Mouse (Mus musculus) layer of hippocampus, adult 2 months (tissue): Measurements from ENCODE around the gene Naaladl1. TPM values are rescaled to one million over a fixed set of nuclear protein-coding genes. Genes with fewer than 3 reads are reported as not detected.

Source experiments
- DNase-seq, 2 experiments: peaks; one replicate each; pipeline ENCODE4 v3.0.0; 2022; ENCODE audit warnings: low spot score in 2 of 2
- H3K27ac ChIP-seq: fragments of 200-600 bp; 2 replicates; pipeline ENCODE4 v1.8.1; 2022
- H3K4me3 ChIP-seq: fragments of 200-600 bp; 2 replicates; pipeline ENCODE4 v1.8.1; 2022; ENCODE audit warnings: mild to moderate bottlenecking
- CTCF ChIP-seq: fragments of 200-600 bp; conservative IDR thresholded peaks from 2 replicates; pipeline ENCODE4 v1.8.1; 2022; ENCODE audit warnings: antibody characterized with exemption, mild to moderate bottlenecking, moderate library complexity
- long read RNA-seq, 2 experiments: library from polyadenylated mRNA; stranded (forward); transcript quantifications; one replicate each; pipeline ENCODE4 v2.0.0; 2021; ENCODE audit warnings: borderline mapping rate in 2 of 2
- total RNA-seq, 2 experiments: library from RNA; stranded (reverse); gene quantifications; 2 replicates each; pipeline ENCODE4 v1.2.3; 2021

The Naaladl1 gene
- under 1 TPM in 1 of 2 experiments, not detected in 1; 0.17 TPM for total RNA-seq
- long read RNA-seq, experiment 1 = 0 reads
- long read RNA-seq, experiment 2 = 0 reads

GRCm38 (mm10) chr19:6105586-6105985 lies at the start of gene Naaladl1:
Gene Naaladl1, plus strand, starts transcription at chr19:6105782.
- Histone ChIP-seq H3K27ac (no peak within 1 kb of the TSS), H3K4me3 (no peak within 1 kb of the TSS)
- DNase-seq = no peak
- TF ChIP-seq CTCF = no peak

- no peak for TF ChIP-seq CTCF
- Histone ChIP-seq H3K4me3 (peak overlapping the region; percentile 96), H3K27ac (no peak overlapping the region)
- no peak for DNase-seq
Observed at GRCm38 (mm10) chr19:6056696-6057095, 48.9 kb upstream of the Naaladl1 start.

- Histone ChIP-seq H3K27ac (peak within 1 kb of the TSS; percentile 95), H3K4me3 (peak within 1 kb of the TSS; percentile 96)
- DNase-seq = peak; percentile 98
- no peak for TF ChIP-seq CTCF
Observed at GRCm38 (mm10) chr19:6057313-6058096, 48.1 kb upstream of the Naaladl1 start, which contains the start of the genes Mrpl49 and Fau. Gene Mrpl49, minus strand, starts transcription at chr19:6057785. Gene Fau, plus strand, starts transcription at chr19:6057844.

GRCm38 (mm10) chr19:6058513-6058912 lies 47.1 kb upstream of the Naaladl1 start:
- Histone ChIP-seq H3K4me3 (peak overlapping the region; percentile 96), H3K27ac (peak overlapping the region; percentile 95)
- DNase-seq = no peak
- TF ChIP-seq CTCF = no peak

- TF ChIP-seq CTCF = no peak
- H3K4me3 ChIP-seq = peak overlapping the region; percentile 96
- no peak overlapping the region; the same call in 1 of the 2 replicates for H3K27ac ChIP-seq
- no peak for DNase-seq
Observed at GRCm38 (mm10) chr19:6058966-6059365, 46.6 kb upstream of the Naaladl1 start.

GRCm38 (mm10) chr19:6061021-6061533 lies 44.5 kb upstream of the Naaladl1 start, which contains the start of gene Znhit2:
Gene Znhit2, plus strand, starts transcription at chr19:6061192.
- peak; percentile 61 for TF ChIP-seq CTCF
- DNase-seq = peak; percentile 94 to 96
- Histone ChIP-seq H3K27ac (peak within 1 kb of the TSS; percentile 96), H3K4me3 (peak within 1 kb of the TSS; percentile 85)

- no peak for TF ChIP-seq CTCF
- H3K27ac ChIP-seq = peak overlapping the region; percentile 96
- no peak for DNase-seq
- H3K4me3 ChIP-seq = peak overlapping the region; percentile 85
Observed at GRCm38 (mm10) chr19:6061641-6062302, 43.8 kb upstream of the Naaladl1 start.

- TF ChIP-seq CTCF = no peak
- Histone ChIP-seq H3K27ac (peak overlapping the region; percentile 96), H3K4me3 (peak overlapping the region; percentile 85)
- DNase-seq = no peak
Observed at GRCm38 (mm10) chr19:6062418-6062817, 43.2 kb upstream of the Naaladl1 start.

- Histone ChIP-seq H3K4me3 (peak overlapping the region; percentile 85; the same call in 1 of the 2 replicates), H3K27ac (no peak overlapping the region)
Observed at GRCm38 (mm10) chr19:6063081-6063480, 42.5 kb upstream of the Naaladl1 start.

GRCm38 (mm10) chr19:6066571-6066970 lies 39.0 kb upstream of the Naaladl1 start:
- no peak for TF ChIP-seq CTCF
- Histone ChIP-seq H3K4me3 (peak overlapping the region; percentile 57), H3K27ac (peak overlapping the region; percentile 87)
- DNase-seq = no peak

More at GRCm38 (mm10) chr19:6063081-6063480, 42.5 kb upstream of the Naaladl1 start:
- no peak for DNase-seq
- no peak for TF ChIP-seq CTCF

GRCm38 (mm10) chr19:6067011-6067723 lies 38.4 kb upstream of the Naaladl1 start:
- Histone ChIP-seq H3K4me3 (peak overlapping the region; percentile 57), H3K27ac (peak overlapping the region; percentile 87)
- TF ChIP-seq CTCF = peak; percentile 97
- DNase-seq = peak; percentile 66 to 80

GRCm38 (mm10) chr19:6067724-6068415 lies 37.7 kb upstream of the Naaladl1 start, which contains the start of gene Tm7sf2:
Gene Tm7sf2, minus strand, starts transcription at chr19:6068373.
- TF ChIP-seq CTCF = peak; percentile 35
- Histone ChIP-seq H3K27ac (peak within 1 kb of the TSS; percentile 87), H3K4me3 (peak within 1 kb of the TSS; percentile 57)
- peak; percentile 86 to 88 for DNase-seq
